Mouse (Mus musculus) monocyte, adult 2 months (primary cell): ENCODE measurements at regions not wholly inside any gene's neighbourhood (a gene's known extent, or its start where the extent isn't known, plus 50 kb on each side); places are given as distances from the start of the nearest gene placed in this dataset.

Source experiments
- DNase-seq, 2 experiments: peaks; one replicate each; pipeline ENCODE4 v3.0.0; 2022; ENCODE audit warnings: low spot score in 2 of 2, low read depth in 1 of 2

- DNase-seq, result no peak
These were observed 59.9 kb upstream of the Gm4791 start for GRCm38 (mm10) chr9:46938628-46939027.

- no peak for DNase-seq
These were observed 72.9 kb upstream of the Gm4791 start for GRCm38 (mm10) chr9:46925641-46926040.

- no peak for DNase-seq
These were observed 78.5 kb upstream of the Gm4791 start for GRCm38 (mm10) chr9:46920081-46920480.

- DNase-seq, result no peak
These were observed 85.3 kb upstream of the Gm4791 start for GRCm38 (mm10) chr9:46913238-46913637.

GRCm38 (mm10) chr9:46909412-46910013 is 89.0 kb upstream of the Gm4791 start:
- DNase-seq, result no peak

GRCm38 (mm10) chr9:46905081-46905480 is 93.5 kb upstream of the Gm4791 start:
- DNase-seq, result no peak

- DNase-seq, result no peak
These were observed 94.9 kb upstream of the Gm4791 start for GRCm38 (mm10) chr9:46903491-46904220.

GRCm38 (mm10) chr9:46899283-46899682 is 99.3 kb upstream of the Gm4791 start:
- DNase-seq, result no peak

- DNase-seq, result no peak
These were observed 100.4 kb upstream of the Gm4791 start for GRCm38 (mm10) chr9:46898120-46898519.

- DNase-seq, result no peak
These were observed 106.7 kb upstream of the Gm4791 start for GRCm38 (mm10) chr9:46891829-46892228.

- DNase-seq, result no peak
These were observed 108.4 kb upstream of the Gm4791 start for GRCm38 (mm10) chr9:46889933-46890662.

- DNase-seq, result no peak
These were observed 127.1 kb upstream of the Gm4791 start for GRCm38 (mm10) chr9:46871211-46871994.

- no peak for DNase-seq
These were observed 134.6 kb upstream of the Gm4791 start for GRCm38 (mm10) chr9:46863934-46864333.

- DNase-seq, result no peak
These were observed 146.8 kb upstream of the Gm4791 start for GRCm38 (mm10) chr9:46851753-46852152.

GRCm38 (mm10) chr9:46851336-46851735 is 147.2 kb upstream of the Gm4791 start:
- no peak for DNase-seq

- no peak for DNase-seq
These were observed 153.3 kb upstream of the Gm4791 start for GRCm38 (mm10) chr9:46845276-46845675.

GRCm38 (mm10) chr9:46843781-46844180 is 154.8 kb upstream of the Gm4791 start:
- DNase-seq, result no peak

- no peak for DNase-seq
These were observed 157.0 kb upstream of the Gm4791 start for GRCm38 (mm10) chr9:46841571-46841970.

GRCm38 (mm10) chr9:46835261-46835660 is 163.3 kb upstream of the Gm4791 start:
- DNase-seq, result no peak

- DNase-seq, result no peak
These were observed 167.6 kb upstream of the Gm4791 start for GRCm38 (mm10) chr9:46830746-46831560.

GRCm38 (mm10) chr9:46830316-46830715 is 168.2 kb upstream of the Gm4791 start:
- no peak for DNase-seq
